Mouse (Mus musculus) heart, postnatal 0 days (tissue): Measurements from ENCODE around the gene Pcif1. TPM values are rescaled to one million over a fixed set of nuclear protein-coding genes. Genes with fewer than 3 reads are reported as not detected.

Source experiments
- ATAC-seq: fragments of 200-750 bp; cut with Nextera tagmentation; 2 replicates; pipeline ENCODE4 v1.8.0; 2017; ENCODE audit warnings: low read depth, moderate number of reproducible peaks, moderate library complexity; ENCODE audit not compliant: insufficient read depth
- DNase-seq: peaks from one replicate; pipeline ENCODE4 v3.0.0-alpha.2; 2016; ENCODE audit warnings: low spot score
- H3K27ac ChIP-seq: fragments of 300-500 bp; sonication (generic); 2 replicates; pipeline ENCODE4 v1.5.1; 2014; ENCODE audit warnings: low read depth, mild to moderate bottlenecking
- H3K27me3 ChIP-seq: fragments of 300-500 bp; sonication (generic); 2 replicates; pipeline ENCODE4 v1.6.1; 2014; ENCODE audit warnings: low read length, mixed read lengths; ENCODE audit not compliant: control insufficient read depth, insufficient read depth
- H3K36me3 ChIP-seq: fragments of 300-500 bp; sonication (generic); replicated peaks from 2 replicates; pipeline ENCODE4 v1.6.1; 2014; ENCODE audit warnings: low read length, mixed read lengths; ENCODE audit not compliant: control insufficient read depth, insufficient read depth
- H3K4me1 ChIP-seq: fragments of 300-500 bp; sonication (generic); 2 replicates; pipeline ENCODE4 v1.6.1; 2014; ENCODE audit warnings: antibody characterized with exemption; ENCODE audit not compliant: control insufficient read depth, insufficient read depth
- H3K4me2 ChIP-seq: fragments of 300-500 bp; sonication (generic); 2 replicates; pipeline ENCODE4 v1.6.1; 2014; ENCODE audit warnings: low read depth, mild to moderate bottlenecking, low read length, moderate library complexity
- H3K4me3 ChIP-seq: fragments of 300-500 bp; sonication (generic); 2 replicates; pipeline ENCODE4 v1.5.1; 2014; ENCODE audit warnings: low read depth, low read length
- H3K9ac ChIP-seq: fragments of 300-500 bp; sonication (generic); replicated peaks from 2 replicates; pipeline ENCODE4 v1.6.1; 2014; ENCODE audit warnings: low read depth, low read length, mixed read lengths
- H3K9me3 ChIP-seq: fragments of 300-500 bp; sonication (generic); replicated peaks from 2 replicates; pipeline ENCODE4 v1.6.1; 2016; ENCODE audit warnings: low read length; ENCODE audit not compliant: control insufficient read depth
- CTCF ChIP-seq: IDR thresholded peaks from 2 replicates; pipeline ENCODE4 v1.5.1; 2016; ENCODE audit warnings: antibody characterized with exemption, control low read depth, low read depth
- EP300 ChIP-seq: IDR thresholded peaks from 2 replicates; pipeline ENCODE4 v1.6.1; 2016; ENCODE audit warnings: antibody characterized with exemption, low read depth
- WGBS: fragments of 180-500 bp; shearing (Covaris S2); extraction: QIAGEN DNeasy Blood & Tissue Kit; methylation state at CpG from one replicate; pipeline ENCODE4 v1.1.7; 2014; 5-methylcytosine and 5-hydroxymethylcytosine counted together
- polyA plus RNA-seq: library from polyadenylated mRNA; unstranded; fragments of >200 nt; fragmentation: Nextera tagmentation; extraction: Ambion mirVana; gene quantifications from 2 replicates; pipeline ENCODE4 v1.2.1, GENCODE M21; 2015
- total RNA-seq: library from RNA; depleted of rRNA; stranded (reverse); fragments of >200 nt; gene quantifications from 2 replicates; pipeline ENCODE4 v1.2.3, GENCODE M21; 2014; ENCODE audit warnings: low replicate concordance

Gene Pcif1
- total and polyA plus RNA-seq, 2 experiments from 2014 or later = 51.8 to 54.2 TPM

- Histone ChIP-seq H3K9ac (no peak overlapping the region), H3K4me2 (no peak overlapping the region), H3K4me3 (no peak overlapping the region), H3K9me3 (no peaks in the 10 kb centered on the region), H3K4me1 (no peaks in the 10 kb centered on the region), H3K36me3 (peaks cover 17% of the 10 kb centered on the region; the same call in 1 of the 2 replicates), H3K27ac (no peak overlapping the region), H3K27me3 (no peaks in the 10 kb centered on the region)
- DNase-seq (no peak), ATAC-seq (no peak)
- no peak for TF ChIP-seq CTCF
- no peak for TF ChIP-seq EP300
- 68% methylated on average over 5 of the region's 5 CpGs for WGBS
Measured at GRCm38 (mm10) chr2:164916820-164917219, 37.7 kb downstream of the Pcif1 start.

DNA sequence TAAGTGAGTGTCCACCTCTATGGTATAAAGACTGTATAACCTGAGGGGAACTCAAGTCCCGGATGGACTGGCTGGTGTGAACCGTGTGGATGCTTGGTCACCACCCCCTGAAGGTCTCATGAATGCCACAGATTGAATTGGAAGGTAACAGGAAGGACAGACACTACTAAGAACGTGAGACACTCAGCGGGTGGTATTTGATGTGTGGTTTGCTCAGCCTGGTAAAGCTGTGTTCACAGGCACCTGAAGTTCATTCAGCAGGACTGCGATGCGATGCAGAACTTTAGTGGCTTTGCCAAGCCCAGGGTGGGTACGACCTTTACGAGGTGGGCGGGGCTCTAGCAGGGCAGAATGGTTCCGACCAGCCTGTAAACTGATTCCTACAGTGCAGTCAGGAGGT is 38.3 kb downstream of the Pcif1 start:
- 61% methylated on average over 10 of the region's 10 CpGs for WGBS
- no peak overlapping the region for H3K4me2 ChIP-seq
- H3K4me3 ChIP-seq = no peak overlapping the region
- no peak for DNase-seq
- TF ChIP-seq CTCF (no peak), EP300 (no peak)
- no peaks in the 10 kb centered on the region for H3K4me1 ChIP-seq
- no peaks in the 10 kb centered on the region for H3K27me3 ChIP-seq
- H3K9ac ChIP-seq = no peak overlapping the region
- H3K9me3 ChIP-seq = no peaks in the 10 kb centered on the region
- H3K36me3 ChIP-seq = peaks cover 17% of the 10 kb centered on the region; the same call in 1 of the 2 replicates
- no peak overlapping the region for H3K27ac ChIP-seq
- no peak for ATAC-seq

DNA sequence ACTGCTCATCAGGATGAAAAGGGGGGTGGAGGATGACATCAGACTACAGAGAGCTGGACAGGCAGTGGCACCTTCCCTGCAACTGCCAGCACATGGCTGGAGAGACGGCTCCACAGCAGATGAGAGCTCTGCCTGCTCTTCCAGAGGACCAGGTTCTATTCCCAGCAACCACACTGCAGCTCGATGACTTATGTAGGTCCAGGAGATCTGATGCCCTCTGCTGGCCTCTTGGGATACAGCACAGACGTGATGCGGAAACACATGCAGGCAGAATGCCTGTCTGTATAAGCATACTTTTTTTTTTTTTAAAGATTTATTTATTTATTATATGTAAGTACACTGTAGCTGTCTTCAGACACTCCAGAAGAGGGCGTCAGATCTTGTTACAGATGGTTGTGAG is 39.2 kb downstream of the Pcif1 start:
- Histone ChIP-seq H3K27me3 (no peaks in the 10 kb centered on the region), H3K4me1 (no peaks in the 10 kb centered on the region), H3K9ac (no peak overlapping the region), H3K36me3 (peaks cover 17% of the 10 kb centered on the region; the same call in 1 of the 2 replicates), H3K4me2 (no peak overlapping the region), H3K27ac (no peak overlapping the region), H3K4me3 (no peak overlapping the region), H3K9me3 (no peaks in the 10 kb centered on the region)
- DNase-seq = no peak
- ATAC-seq = no peak
- TF ChIP-seq CTCF = peak; percentile 41
- no peak for TF ChIP-seq EP300
- WGBS = 73% methylated on average over 4 of the region's 5 CpGs

- WGBS = 65% methylated on average over 7 of the region's 7 CpGs
- Histone ChIP-seq H3K4me1 (no peaks in the 10 kb centered on the region), H3K9ac (no peak overlapping the region), H3K4me2 (no peak overlapping the region), H3K27ac (no peak overlapping the region), H3K36me3 (peaks cover 17% of the 10 kb centered on the region; the same call in 1 of the 2 replicates), H3K4me3 (no peak overlapping the region), H3K27me3 (no peaks in the 10 kb centered on the region), H3K9me3 (no peaks in the 10 kb centered on the region)
- ATAC-seq = no peak
- TF ChIP-seq CTCF (no peak), EP300 (no peak)
- no peak for DNase-seq
Measured at GRCm38 (mm10) chr2:164921984-164922383, 42.9 kb downstream of the Pcif1 start.

GRCm38 (mm10) chr2:164923291-164923690 is 44.2 kb downstream of the Pcif1 start:
- no peaks in the 10 kb centered on the region for H3K9me3 ChIP-seq
- peaks cover 17% of the 10 kb centered on the region; the same call in 1 of the 2 replicates for H3K36me3 ChIP-seq
- ATAC-seq = no peak
- H3K4me2 ChIP-seq = no peak overlapping the region
- WGBS = 75% methylated on average over 4 of the region's 4 CpGs
- H3K4me3 ChIP-seq = no peak overlapping the region
- H3K9ac ChIP-seq = no peak overlapping the region
- H3K27ac ChIP-seq = no peak overlapping the region
- no peak for TF ChIP-seq EP300
- 0 out of 2 replicates have a peak, but pooled peaks cover 3% of the 10 kb centered on the region for H3K27me3 ChIP-seq
- no peaks in the 10 kb centered on the region for H3K4me1 ChIP-seq
- no peak for DNase-seq
